Mouse (Mus musculus): Measurements from ENCODE around the gene 1700030J22Rik.
A peak's percentile ranks its signal among the peaks of the same experiment; 100 is the strongest.

1700030J22Rik gene

GRCm38 (mm10) chr8:116951778-116952177, 27.0 kb downstream of the 1700030J22Rik start:
- DNase-seq (ENCODE audit: low spot score) = no peak

- no peak for DNase-seq (ENCODE audit: low spot score)
Observed at GRCm38 (mm10) chr8:116951369-116951768, 27.4 kb downstream of the 1700030J22Rik start.

- no peak for DNase-seq (ENCODE audit: low spot score)
Observed at GRCm38 (mm10) chr8:116947589-116947988, 31.2 kb downstream of the 1700030J22Rik start.

GRCm38 (mm10) chr8:116946851-116947250, 31.9 kb downstream of the 1700030J22Rik start:
- no peak for DNase-seq (ENCODE audit: low spot score)

- no peak for DNase-seq (ENCODE audit: low spot score)
Observed at GRCm38 (mm10) chr8:116946268-116946838, 32.4 kb downstream of the 1700030J22Rik start.

- DNase-seq (ENCODE audit: low spot score) = peak; percentile 64
Observed at GRCm38 (mm10) chr8:116945169-116945910, 33.4 kb downstream of the 1700030J22Rik start.

- no peak for DNase-seq (ENCODE audit: low spot score)
Observed at GRCm38 (mm10) chr8:116944385-116944696, 34.4 kb downstream of the 1700030J22Rik start.

GRCm38 (mm10) chr8:116943555-116944384, 35.0 kb downstream of the 1700030J22Rik start:
- DNase-seq (ENCODE audit: low spot score) = no peak

- DNase-seq (ENCODE audit: low spot score) = peak; percentile 84
Observed at GRCm38 (mm10) chr8:116943161-116943554, 35.6 kb downstream of the 1700030J22Rik start, which contains the start of gene Atmin. Gene Atmin (plus strand): TSS chr8:116943393.

GRCm38 (mm10) chr8:116942284-116943058, 36.3 kb downstream of the 1700030J22Rik start:
- DNase-seq (ENCODE audit: low spot score) = no peak

GRCm38 (mm10) chr8:116935506-116935905, 43.3 kb downstream of the 1700030J22Rik start:
- no peak for DNase-seq (ENCODE audit: low spot score)

- no peak for DNase-seq (ENCODE audit: low spot score)
Observed at GRCm38 (mm10) chr8:116934976-116935375, 43.8 kb downstream of the 1700030J22Rik start.

- no peak for DNase-seq (ENCODE audit: low spot score)
Observed at GRCm38 (mm10) chr8:116928588-116928987, 50.2 kb downstream of the 1700030J22Rik start.

GRCm38 (mm10) chr8:116927880-116928279, 50.9 kb downstream of the 1700030J22Rik start:
- DNase-seq (ENCODE audit: low spot score) = no peak

GRCm38 (mm10) chr8:116923526-116923925, 55.2 kb downstream of the 1700030J22Rik start:
- no peak for DNase-seq (ENCODE audit: low spot score)

- no peak for DNase-seq (ENCODE audit: low spot score)
Observed at GRCm38 (mm10) chr8:116922060-116922757, 56.5 kb downstream of the 1700030J22Rik start.

GRCm38 (mm10) chr8:116921337-116922059, 57.3 kb downstream of the 1700030J22Rik start, which contains the start of the genes Cmc2 and Cenpn:
Gene Cmc2 (minus strand): TSS chr8:116921455.
Gene Cenpn (plus strand): TSS chr8:116921730.
- peak; percentile 97 for DNase-seq (ENCODE audit: low spot score)

- no peak for DNase-seq (ENCODE audit: low spot score)
Observed at GRCm38 (mm10) chr8:116921005-116921336, 57.8 kb downstream of the 1700030J22Rik start.
